Mouse (Mus musculus) forebrain, embryonic 13.5 days (tissue): ENCODE data around the gene Olfr90. TPM values are rescaled to one million over a fixed set of nuclear protein-coding genes. Genes with fewer than 3 reads are reported as not detected.

Experiments
- ATAC-seq: fragments of 200-750 bp; cut with Nextera tagmentation; 2 replicates; pipeline ENCODE4 v1.8.0; 2017
- H3K27ac ChIP-seq: fragments of 300-500 bp; sonication (generic); 2 replicates; pipeline ENCODE4 v1.5.1; 2015; ENCODE audit warnings: inconsistent platforms, mild to moderate bottlenecking, moderate library complexity
- H3K27me3 ChIP-seq: fragments of 300-500 bp; sonication (generic); 2 replicates; pipeline ENCODE4 v1.6.1; 2015; ENCODE audit warnings: mild to moderate bottlenecking, inconsistent platforms
- H3K36me3 ChIP-seq: fragments of 300-500 bp; sonication (generic); 2 replicates; pipeline ENCODE4 v1.6.1; 2015; ENCODE audit warnings: mild to moderate bottlenecking, inconsistent platforms; ENCODE audit not compliant: poor library complexity, severe bottlenecking
- H3K4me1 ChIP-seq: fragments of 300-500 bp; sonication (generic); 2 replicates; pipeline ENCODE4 v1.6.1; 2015; ENCODE audit warnings: inconsistent platforms
- H3K4me2 ChIP-seq: fragments of 300-500 bp; sonication (generic); 2 replicates; pipeline ENCODE4 v1.6.1; 2015; ENCODE audit warnings: inconsistent platforms, mild to moderate bottlenecking, moderate library complexity
- H3K4me3 ChIP-seq: fragments of 300-500 bp; sonication (generic); 2 replicates; pipeline ENCODE4 v1.5.1; 2015; ENCODE audit warnings: mild to moderate bottlenecking, inconsistent platforms
- H3K9ac ChIP-seq: fragments of 300-500 bp; sonication (generic); 2 replicates; pipeline ENCODE4 v1.6.1; 2015; ENCODE audit warnings: mild to moderate bottlenecking, inconsistent platforms
- H3K9me3 ChIP-seq: fragments of 300-500 bp; sonication (generic); replicated peaks from 2 replicates; pipeline ENCODE4 v1.6.1; 2016; ENCODE audit warnings: inconsistent platforms
- WGBS: fragments of 180-500 bp; shearing (Covaris S2); methylation state at CpG from one replicate; pipeline ENCODE4 v1.1.7; 2015; 5-methylcytosine and 5-hydroxymethylcytosine counted together
- polyA plus RNA-seq: library from polyadenylated mRNA; unstranded; fragments of >200 nt; fragmentation: Nextera tagmentation; extraction: Ambion mirVana; gene quantifications from 2 replicates; pipeline ENCODE4 v1.2.1, GENCODE M21; 2015

The Olfr90 gene
- polyA plus RNA-seq, 1 experiment from 2014 or later: 0.10 TPM

- no peaks in the 10 kb centered on the region for H3K27me3 ChIP-seq
- H3K36me3 ChIP-seq: no peaks in the 10 kb centered on the region
- H3K27ac ChIP-seq: no peak overlapping the region
- no peaks in the 10 kb centered on the region for H3K4me1 ChIP-seq
- ATAC-seq: no peak
- no peaks in the 10 kb centered on the region for H3K9me3 ChIP-seq
- H3K4me2 ChIP-seq: no peak overlapping the region
- 81% methylated on average over 2 of the region's 2 CpGs for WGBS
- no peak overlapping the region for H3K9ac ChIP-seq
- H3K4me3 ChIP-seq: no peak overlapping the region
Measured at GRCm38 (mm10) chr17:37039127-37039894, 49.0 kb downstream of the Olfr90 start.

Other genes with a start within 250 kb of the Olfr90 start
- gene Trim15, start 221.3 kb downstream of the Olfr90 start, polyA plus RNA-seq: 0.30 and 0.41 TPM in 2 replicates
- 1.2 and 2.1 TPM in 2 replicates for gene Trim10, start 218.9 kb downstream of the Olfr90 start, polyA plus RNA-seq
- not detected in 2 replicates for gene Trim40, start 198.4 kb downstream of the Olfr90 start, polyA plus RNA-seq
- not detected in 2 replicates for gene Trim31, start 190.4 kb downstream of the Olfr90 start, polyA plus RNA-seq
- gene Rnf39, start 145.6 kb downstream of the Olfr90 start, polyA plus RNA-seq: 0.21 and 0.83 TPM in 2 replicates
- 161 and 162 TPM in 2 replicates for gene Ppp1r11, start 136.8 kb downstream of the Olfr90 start, polyA plus RNA-seq
- 92.3 and 95.3 TPM in 2 replicates for gene Znrd1, start 129.9 kb downstream of the Olfr90 start, polyA plus RNA-seq
- gene Znrd1as, start 129.9 kb downstream of the Olfr90 start, polyA plus RNA-seq: 6.0 and 6.9 TPM in 2 replicates
- 0.48 TPM in 1 of 2 replicates, not detected in the other for gene 2410137M14Rik, start 107.3 kb downstream of the Olfr90 start, polyA plus RNA-seq
- gene H2-M5, start 99.0 kb downstream of the Olfr90 start, polyA plus RNA-seq: 1.6 and 1.7 TPM in 2 replicates
- gene Zfp57, start 87.3 kb downstream of the Olfr90 start, polyA plus RNA-seq: 215 and 228 TPM in 2 replicates
- gene Mog, start 65.1 kb downstream of the Olfr90 start, polyA plus RNA-seq: 1.1 and 1.5 TPM in 2 replicates
- gene Gabbr1, start 42.5 kb downstream of the Olfr90 start, polyA plus RNA-seq: 30.1 and 35.2 TPM in 2 replicates
- gene Olfr91, start 9.8 kb upstream of the Olfr90 start, polyA plus RNA-seq: not detected in 2 replicates
- gene Olfr92, start 31.6 kb upstream of the Olfr90 start, polyA plus RNA-seq: not detected in 2 replicates
- gene Olfr93, start 73.0 kb upstream of the Olfr90 start, polyA plus RNA-seq: not detected in 2 replicates
- not detected in 2 replicates for gene Ubd, start 105.4 kb upstream of the Olfr90 start, polyA plus RNA-seq
- gene Olfr94, start 112.5 kb upstream of the Olfr90 start, polyA plus RNA-seq: not detected in 2 replicates
- not detected in 2 replicates for gene Olfr95, start 124.6 kb upstream of the Olfr90 start, polyA plus RNA-seq
- not detected in 2 replicates for gene Olfr96, start 131.6 kb upstream of the Olfr90 start, polyA plus RNA-seq
- not detected in 2 replicates for gene Olfr97, start 148.8 kb upstream of the Olfr90 start, polyA plus RNA-seq
- not detected in 2 replicates for gene Olfr98, start 175.2 kb upstream of the Olfr90 start, polyA plus RNA-seq
- 0.61 and 1.6 TPM in 2 replicates for gene H2-M3, start 181.7 kb upstream of the Olfr90 start, polyA plus RNA-seq
- gene Olfr99, start 195.0 kb upstream of the Olfr90 start, polyA plus RNA-seq: not detected in 2 replicates
- gene Olfr101, start 215.8 kb upstream of the Olfr90 start, polyA plus RNA-seq: not detected in 2 replicates
- not detected in 2 replicates for gene Olfr102, start 228.6 kb upstream of the Olfr90 start, polyA plus RNA-seq